Mouse (Mus musculus): ENCODE results near the gene Lrrc55. TPM values are rescaled to one million over a fixed set of nuclear protein-coding genes. Genes with fewer than 3 reads are reported as not detected.

Gene Lrrc55
- polyA plus RNA-seq, 1 experiment, result not detected

- Histone ChIP-seq H3K9me3 (no peaks in the 10 kb centered on the region), H3K4me3 (replicated peaks) (no peak overlapping the region), H3K36me3 (replicated peaks; ENCODE audit: low read length) (no peaks in the 10 kb centered on the region), H3K4me1 (no peaks in the 10 kb centered on the region), H3K27me3 (replicated peaks) (peaks cover 2% of the 10 kb centered on the region)
- TF ChIP-seq GATA1 (IDR thresholded peaks at IDR 0.05; ENCODE audit: borderline replicate concordance, low read length) (no peak), FLI1 (IDR thresholded peaks at IDR 0.05; ENCODE audit: low read length) (no peak)
These were observed 24.8 kb downstream of the Lrrc55 start for GRCm38 (mm10) chr2:85172071-85172762.

DNA sequence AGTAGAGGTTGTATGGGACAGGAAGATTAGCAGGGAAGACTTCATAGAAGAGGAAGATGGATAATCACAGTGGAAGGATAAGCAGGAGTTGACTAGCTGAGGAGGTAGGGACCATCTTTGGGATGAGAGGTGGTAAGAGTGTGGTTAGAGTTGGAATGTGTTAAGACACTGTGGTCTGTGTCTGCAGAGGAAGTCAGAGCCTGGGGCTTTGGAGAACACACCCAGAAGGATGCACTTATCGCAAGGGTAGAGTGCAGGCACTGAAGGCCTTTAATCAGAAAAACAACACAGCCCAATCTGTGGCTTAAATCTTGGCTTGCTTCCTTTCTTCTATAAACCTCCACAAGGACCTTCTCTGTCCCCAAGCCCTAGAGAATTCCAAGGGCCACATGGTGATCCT, 28.7 kb downstream of the Lrrc55 start:
- H3K4me3 ChIP-seq (replicated peaks), result no peak overlapping the region
- H3K4me1 ChIP-seq, result no peaks in the 10 kb centered on the region
- TF ChIP-seq FLI1 (IDR thresholded peaks at IDR 0.05; ENCODE audit: low read length) (no peak), GATA1 (IDR thresholded peaks at IDR 0.05; ENCODE audit: borderline replicate concordance, low read length) (no peak)
- no peaks in the 10 kb centered on the region for H3K9me3 ChIP-seq
- H3K27me3 ChIP-seq (replicated peaks), result no peaks in the 10 kb centered on the region
- no peaks in the 10 kb centered on the region for H3K36me3 ChIP-seq (replicated peaks; ENCODE audit: low read length)

DNA sequence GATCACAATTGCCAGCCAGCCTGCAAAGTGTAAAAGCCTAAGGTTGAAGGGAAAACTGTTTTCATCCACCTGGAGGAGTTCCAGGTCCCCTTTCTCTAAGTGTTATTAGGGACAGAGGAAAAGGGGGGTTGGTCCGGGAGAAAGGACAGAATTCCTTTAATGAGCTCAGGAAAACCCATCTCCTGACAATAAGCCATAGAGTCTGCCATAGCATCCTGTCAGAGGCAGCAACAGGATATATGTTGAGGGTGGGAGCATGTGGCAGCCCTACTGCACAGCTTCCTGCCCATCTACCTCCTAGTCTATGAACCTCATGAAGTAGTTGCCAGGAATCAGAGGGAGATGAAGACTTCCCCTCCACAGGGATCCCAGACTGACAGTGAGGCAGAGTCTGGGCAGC, 29.4 kb downstream of the Lrrc55 start:
- Histone ChIP-seq H3K4me1 (no peaks in the 10 kb centered on the region), H3K36me3 (replicated peaks; ENCODE audit: low read length) (no peaks in the 10 kb centered on the region), H3K4me3 (replicated peaks) (no peak overlapping the region), H3K27me3 (replicated peaks) (no peaks in the 10 kb centered on the region), H3K9me3 (no peaks in the 10 kb centered on the region)
- TF ChIP-seq FLI1 (IDR thresholded peaks at IDR 0.05; ENCODE audit: low read length) (no peak), GATA1 (IDR thresholded peaks at IDR 0.05; ENCODE audit: borderline replicate concordance, low read length) (no peak)

DNA sequence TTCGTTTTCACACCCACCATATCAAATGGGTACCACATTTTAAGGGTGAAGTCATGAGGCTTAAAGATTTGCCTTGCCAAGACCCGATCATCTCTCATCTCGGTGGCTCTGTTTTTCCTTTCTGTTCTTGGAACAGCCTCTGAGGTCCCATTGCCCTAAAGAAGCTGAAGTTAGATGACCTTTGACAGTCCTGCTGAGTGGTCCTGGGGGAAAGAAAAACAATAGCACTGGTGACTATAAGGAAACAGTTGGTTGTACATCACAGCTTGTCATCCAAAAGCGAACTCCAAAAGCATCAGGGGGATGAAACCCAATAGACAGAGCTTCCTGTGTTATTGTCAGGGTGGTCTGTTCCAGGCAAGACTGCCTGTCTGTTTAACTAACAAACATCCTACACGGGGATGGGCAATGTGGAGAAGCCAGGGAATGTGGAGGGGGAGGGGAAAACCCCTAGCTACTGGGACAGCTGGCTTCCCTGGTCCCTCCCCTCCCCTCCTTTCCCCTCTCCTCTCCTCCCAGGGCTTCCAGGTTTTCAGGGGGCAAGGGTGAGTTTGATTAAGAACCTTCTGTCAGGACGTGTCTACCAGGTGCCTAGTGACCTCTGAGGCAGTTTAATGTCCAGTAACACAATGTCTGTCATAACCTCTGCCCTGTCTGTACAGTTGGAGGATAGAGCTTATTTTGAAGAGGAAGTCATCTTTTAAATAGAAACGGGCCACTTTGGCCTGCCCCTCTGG, 33.5 kb downstream of the Lrrc55 start:
- Histone ChIP-seq H3K36me3 (replicated peaks; ENCODE audit: low read length) (no peaks in the 10 kb centered on the region), H3K27me3 (replicated peaks) (no peaks in the 10 kb centered on the region), H3K4me1 (no peaks in the 10 kb centered on the region), H3K9me3 (no peaks in the 10 kb centered on the region), H3K4me3 (replicated peaks) (no peak overlapping the region)
- TF ChIP-seq FLI1 (IDR thresholded peaks at IDR 0.05; ENCODE audit: low read length) (no peak), GATA1 (IDR thresholded peaks at IDR 0.05; ENCODE audit: borderline replicate concordance, low read length) (no peak)

GRCm38 (mm10) chr2:85161638-85162093, 35.3 kb downstream of the Lrrc55 start:
- no peak for TF ChIP-seq GATA1 (IDR thresholded peaks at IDR 0.05; ENCODE audit: borderline replicate concordance, low read length)
- TF ChIP-seq FLI1 (IDR thresholded peaks at IDR 0.05; ENCODE audit: low read length), result no peak
- H3K27me3 ChIP-seq (replicated peaks), result no peaks in the 10 kb centered on the region
- H3K4me1 ChIP-seq, result no peaks in the 10 kb centered on the region
- H3K4me3 ChIP-seq (replicated peaks), result no peak overlapping the region
- no peaks in the 10 kb centered on the region for H3K36me3 ChIP-seq (replicated peaks; ENCODE audit: low read length)
- H3K9me3 ChIP-seq, result no peaks in the 10 kb centered on the region

- Histone ChIP-seq H3K27me3 (replicated peaks) (no peaks in the 10 kb centered on the region), H3K9me3 (no peaks in the 10 kb centered on the region), H3K36me3 (replicated peaks; ENCODE audit: low read length) (no peaks in the 10 kb centered on the region)
These were observed 35.9 kb downstream of the Lrrc55 start for GRCm38 (mm10) chr2:85160901-85161637.

DNA sequence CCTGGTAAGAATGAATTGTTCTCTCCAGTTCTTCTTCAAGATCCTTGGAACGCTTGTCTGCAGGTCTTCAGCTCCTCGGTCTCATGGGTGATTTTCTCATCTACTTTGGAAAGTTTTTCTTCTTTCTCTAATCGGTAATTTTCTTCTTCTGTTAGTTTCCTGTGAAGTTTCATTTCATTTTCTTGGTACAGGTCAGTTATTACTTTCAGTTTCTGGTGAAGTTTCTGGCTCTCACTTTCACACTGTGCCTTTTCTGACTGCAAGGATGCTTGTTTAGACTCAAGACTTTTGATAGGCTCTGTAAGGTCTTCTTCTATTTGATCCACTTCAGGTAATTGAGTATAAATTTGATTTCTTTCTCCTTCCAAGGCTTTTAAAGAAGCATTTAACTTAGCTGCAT, 39.6 kb downstream of the Lrrc55 start:
- Histone ChIP-seq H3K36me3 (replicated peaks; ENCODE audit: low read length) (no peaks in the 10 kb centered on the region), H3K4me1 (no peaks in the 10 kb centered on the region), H3K4me3 (replicated peaks) (no peak overlapping the region), H3K9me3 (no peaks in the 10 kb centered on the region), H3K27me3 (replicated peaks) (no peaks in the 10 kb centered on the region)
- TF ChIP-seq FLI1 (IDR thresholded peaks at IDR 0.05; ENCODE audit: low read length), result no peak
- no peak for TF ChIP-seq GATA1 (IDR thresholded peaks at IDR 0.05; ENCODE audit: borderline replicate concordance, low read length)

More at GRCm38 (mm10) chr2:85160901-85161637, 35.9 kb downstream of the Lrrc55 start:
- Histone ChIP-seq H3K4me3 (replicated peaks) (no peak overlapping the region), H3K4me1 (no peaks in the 10 kb centered on the region)
- TF ChIP-seq GATA1 (IDR thresholded peaks at IDR 0.05; ENCODE audit: borderline replicate concordance, low read length), result no peak
- TF ChIP-seq FLI1 (IDR thresholded peaks at IDR 0.05; ENCODE audit: low read length), result no peak

- Histone ChIP-seq H3K27me3 (replicated peaks) (no peaks in the 10 kb centered on the region), H3K9me3 (no peaks in the 10 kb centered on the region), H3K4me3 (replicated peaks) (no peak overlapping the region), H3K4me1 (no peaks in the 10 kb centered on the region), H3K36me3 (replicated peaks; ENCODE audit: low read length) (no peaks in the 10 kb centered on the region)
- TF ChIP-seq GATA1 (IDR thresholded peaks at IDR 0.05; ENCODE audit: borderline replicate concordance, low read length) (no peak), FLI1 (IDR thresholded peaks at IDR 0.05; ENCODE audit: low read length) (no peak)
These were observed 40.9 kb downstream of the Lrrc55 start for GRCm38 (mm10) chr2:85156136-85156535.

- no peak for TF ChIP-seq GATA1 (IDR thresholded peaks at IDR 0.05; ENCODE audit: borderline replicate concordance, low read length)
- no peak for TF ChIP-seq FLI1 (IDR thresholded peaks at IDR 0.05; ENCODE audit: low read length)
- Histone ChIP-seq H3K9me3 (no peaks in the 10 kb centered on the region), H3K4me1 (no peaks in the 10 kb centered on the region), H3K36me3 (replicated peaks; ENCODE audit: low read length) (no peaks in the 10 kb centered on the region), H3K4me3 (replicated peaks) (no peak overlapping the region), H3K27me3 (replicated peaks) (no peaks in the 10 kb centered on the region)
These were observed 41.7 kb downstream of the Lrrc55 start for GRCm38 (mm10) chr2:85155334-85155733.
